ENCODE assay signal across 20 mouse cellular contexts in genomic region chr5:120645851-120646250, GRCm38 (mm10). TPM values are rescaled to one million over a fixed set of nuclear protein-coding genes. Genes with fewer than 3 reads are reported as not detected.
DNase-seq lines count a peak whose midpoint lies in the region; ATAC-seq and TF ChIP-seq lines count a peak whose summit lies in the region.
"Had no signal": no experiment of that assay in that cellular context is flagged by ENCODE, and none has a peak within 500 bp of the region (broad histone marks: within the 10 kb centered on the region; RNA-seq: fewer than 3 reads in every experiment).

No protein-coding gene starts in this region.

- no peak overlapping the region for H3K9ac ChIP-seq in hindbrain, postnatal 0 days (replicated peaks; ENCODE audit: low read length)
- H3K9ac ChIP-seq in hindbrain, embryonic 13.5 days: no peak overlapping the region
- H3K9ac ChIP-seq in forebrain, embryonic 11.5 days (ENCODE audit: low read length): no peak overlapping the region
- H3K9ac ChIP-seq: liver, embryonic 15.5 days; midbrain, embryonic 12.5 days had no signal

- H3K36me3 ChIP-seq in hindbrain, postnatal 0 days (ENCODE audit: insufficient read depth, low read length): no peaks in the 10 kb centered on the region
- no peaks in the 10 kb centered on the region for H3K36me3 ChIP-seq in hindbrain, embryonic 13.5 days
- no peaks in the 10 kb centered on the region for H3K36me3 ChIP-seq in forebrain, embryonic 11.5 days (ENCODE audit: control insufficient read depth, insufficient read depth, low read length)
- H3K36me3 ChIP-seq: liver, embryonic 15.5 days; midbrain, embryonic 12.5 days had no signal

- 39% methylated on average over 6 of the region's 6 CpGs for WGBS in hindbrain, postnatal 0 days
- WGBS in hindbrain, embryonic 13.5 days: 60% methylated on average over 6 of the region's 6 CpGs
- 58% methylated on average over 6 of the region's 6 CpGs for WGBS in forebrain, embryonic 11.5 days

- TF ChIP-seq CTCF in hindbrain, postnatal 0 days (IDR thresholded peaks at IDR 0.05; ENCODE audit: low read depth): no peak

- H3K4me2 ChIP-seq in hindbrain, postnatal 0 days (ENCODE audit: low read depth, low read length): no peak overlapping the region
- H3K4me2 ChIP-seq in hindbrain, embryonic 13.5 days: no peak overlapping the region
- no peak overlapping the region for H3K4me2 ChIP-seq in forebrain, embryonic 11.5 days (ENCODE audit: low read depth, low read length, severe bottlenecking)
- H3K4me2 ChIP-seq: liver, embryonic 15.5 days; midbrain, embryonic 12.5 days had no signal

- peaks cover 16% of the 10 kb centered on the region for H3K27me3 ChIP-seq in hindbrain, postnatal 0 days (ENCODE audit: insufficient read depth, low read length)
- H3K27me3 ChIP-seq in hindbrain, embryonic 13.5 days: peaks cover 50% of the 10 kb centered on the region
- H3K27me3 ChIP-seq in forebrain, embryonic 11.5 days (ENCODE audit: control insufficient read depth, insufficient read depth, low read length): peaks cover 30% of the 10 kb centered on the region
- H3K27me3 ChIP-seq: CH12.LX, Patski had no signal

- H3K4me3 ChIP-seq in hindbrain, postnatal 0 days (ENCODE audit: low read length): no peak overlapping the region
- no peak overlapping the region for H3K4me3 ChIP-seq in hindbrain, embryonic 13.5 days
- H3K4me3 ChIP-seq in forebrain, embryonic 11.5 days (ENCODE audit: low read depth, low read length): no peak overlapping the region
- H3K4me3 ChIP-seq: liver, embryonic 15.5 days; midbrain, embryonic 12.5 days had no signal

- ATAC-seq in hindbrain, postnatal 0 days: no peak
- no peak for ATAC-seq in hindbrain, embryonic 13.5 days (ENCODE audit: low FRiP score)
- no peak for ATAC-seq in forebrain, embryonic 11.5 days (replicated peaks; ENCODE audit: low FRiP score)
- ATAC-seq: forebrain, embryonic 14.5 days; hindbrain, embryonic 16.5 days; Patski had no signal

- intact Hi-C loops in left cerebral cortex, postnatal 25 days (cut with DNase I): no loop called here

- no peak overlapping the region for H3K27ac ChIP-seq in hindbrain, postnatal 0 days
- no peak overlapping the region for H3K27ac ChIP-seq in hindbrain, embryonic 13.5 days
- no peak overlapping the region for H3K27ac ChIP-seq in forebrain, embryonic 11.5 days (ENCODE audit: low read depth, low read length)
- H3K27ac ChIP-seq: liver, embryonic 15.5 days; midbrain, embryonic 12.5 days had no signal

- H3K9me3 ChIP-seq in hindbrain, postnatal 0 days (ENCODE audit: low read length): no peaks in the 10 kb centered on the region
- H3K9me3 ChIP-seq in hindbrain, embryonic 13.5 days: no peaks in the 10 kb centered on the region
- H3K9me3 ChIP-seq in forebrain, embryonic 11.5 days (ENCODE audit: control insufficient read depth, low read length): no peaks in the 10 kb centered on the region
- H3K9me3 ChIP-seq: liver, embryonic 15.5 days; midbrain, embryonic 12.5 days had no signal

- DNase-seq in adrenal gland, adult (ENCODE audit: inconsistent age in 2 of 2, low spot score in 1 of 2): peak; percentile 60 to 77
- DNase-seq in adrenal gland, postnatal 4 days (ENCODE audit: low spot score in 2 of 2): no peak
- peak; percentile 61 for DNase-seq in hindbrain, postnatal 0 days (ENCODE audit: low spot score)
- peak; percentile 59 for DNase-seq in testis, postnatal 10 days (ENCODE audit: low spot score)
- no peak for DNase-seq in testis, postnatal 14 days (ENCODE audit: low spot score)
- no peak for DNase-seq in forebrain, embryonic 11.5 days (ENCODE audit: low spot score)
- no peak for DNase-seq in left cerebral cortex, postnatal 25 days (ENCODE audit: low spot score in 2 of 2)
- DNase-seq: cerebellum, adult 11 months; lung, postnatal 4 days; right cerebral cortex, adult 18-20 months had no signal

- H3K4me1 ChIP-seq in hindbrain, postnatal 0 days (ENCODE audit: insufficient read depth, low read length): no peaks in the 10 kb centered on the region; the same call in 1 of the 2 replicates
- H3K4me1 ChIP-seq in hindbrain, embryonic 13.5 days (replicated peaks): peaks cover 11% of the 10 kb centered on the region
- peaks cover 10% of the 10 kb centered on the region; the same call in 1 of the 2 replicates for H3K4me1 ChIP-seq in forebrain, embryonic 11.5 days (replicated peaks; ENCODE audit: control insufficient read depth, insufficient read depth, low read length)

RNA-seq across cellular contexts. Expression of gene Rasal1, which starts 2.8 kb away (rescaled TPM):
- total RNA-seq in adrenal gland, postnatal 4 days (2021): 10 to 100 TPM; 10.7 to 15.8 TPM
- 3.9 and 8.2 TPM in 2 replicates for total RNA-seq in hindbrain, postnatal 0 days (2014; rRNA removed)
- 3.2 and 4.7 TPM in 2 replicates for polyA plus RNA-seq in hindbrain, postnatal 0 days (2015; fragmentation: Nextera tagmentation; extraction: Ambion mirVana)
- 0.14 TPM in 2 replicates for polyA plus RNA-seq in hindbrain, embryonic 13.5 days (2015; fragmentation: Nextera tagmentation; extraction: Ambion mirVana)
- polyA plus RNA-seq in forebrain, embryonic 11.5 days (2014; fragmentation: Nextera tagmentation; extraction: Ambion mirVana): not detected in 2 replicates
- 10 to 100 TPM; 81.0 to 82.3 TPM for total RNA-seq in left cerebral cortex, postnatal 25 days (2021)
- polyA plus RNA-seq: midbrain, embryonic 12.5 days had no signal

RNA-seq across cellular contexts. Expression of gene Cfap73, which starts 11.8 kb away (rescaled TPM):
- under 1 TPM; 0.56 to 0.78 TPM for total RNA-seq in adrenal gland, postnatal 4 days (2021)
- 0.21 and 0.79 TPM in 2 replicates for total RNA-seq in hindbrain, postnatal 0 days (2014; rRNA removed)
- 0.26 and 0.86 TPM in 2 replicates for polyA plus RNA-seq in hindbrain, postnatal 0 days (2015; fragmentation: Nextera tagmentation; extraction: Ambion mirVana)
- 0.28 and 0.49 TPM in 2 replicates for polyA plus RNA-seq in hindbrain, embryonic 13.5 days (2015; fragmentation: Nextera tagmentation; extraction: Ambion mirVana)
- polyA plus RNA-seq in forebrain, embryonic 11.5 days (2014; fragmentation: Nextera tagmentation; extraction: Ambion mirVana): not detected in 2 replicates
- total RNA-seq in left cerebral cortex, postnatal 25 days (2021): not detected
- total RNA-seq: CH12.LX; heart, postnatal 10 days had no signal
- polyA plus RNA-seq: limb, embryonic 11.5 days; liver, embryonic 15.5 days; midbrain, embryonic 12.5 days; stomach, embryonic 14.5 days had no signal

RNA-seq across cellular contexts. Expression of gene Ddx54, which starts 33.3 kb away (rescaled TPM):
- 10 to 100 TPM; 47.6 to 51.4 TPM for total RNA-seq in adrenal gland, postnatal 4 days (2021)
- 37.3 and 40.1 TPM in 2 replicates for total RNA-seq in hindbrain, postnatal 0 days (2014; rRNA removed)
- 30.8 and 31.9 TPM in 2 replicates for polyA plus RNA-seq in hindbrain, postnatal 0 days (2015; fragmentation: Nextera tagmentation; extraction: Ambion mirVana)
- 44.0 and 47.7 TPM in 2 replicates for polyA plus RNA-seq in hindbrain, embryonic 13.5 days (2015; fragmentation: Nextera tagmentation; extraction: Ambion mirVana)
- 45.2 and 45.7 TPM in 2 replicates for polyA plus RNA-seq in forebrain, embryonic 11.5 days (2014; fragmentation: Nextera tagmentation; extraction: Ambion mirVana)
- 10 to 100 TPM; 38.7 to 39.6 TPM for total RNA-seq in left cerebral cortex, postnatal 25 days (2021)

RNA-seq across cellular contexts. Expression of gene Rita1, which starts 33.5 kb away (rescaled TPM):
- total RNA-seq in adrenal gland, postnatal 4 days (2021): 10 to 100 TPM; 11.8 to 13.5 TPM
- total RNA-seq in hindbrain, postnatal 0 days (2014; rRNA removed): 38.0 and 38.6 TPM in 2 replicates
- polyA plus RNA-seq in hindbrain, postnatal 0 days (2015; fragmentation: Nextera tagmentation; extraction: Ambion mirVana): 30.1 and 30.4 TPM in 2 replicates
- polyA plus RNA-seq in hindbrain, embryonic 13.5 days (2015; fragmentation: Nextera tagmentation; extraction: Ambion mirVana): 26.2 TPM in 2 replicates
- polyA plus RNA-seq in forebrain, embryonic 11.5 days (2014; fragmentation: Nextera tagmentation; extraction: Ambion mirVana): 10.2 and 10.6 TPM in 2 replicates
- 10 to 100 TPM; 31.4 to 32.6 TPM for total RNA-seq in left cerebral cortex, postnatal 25 days (2021)

RNA-seq across cellular contexts. Expression of gene Iqcd, which starts 57.0 kb away (rescaled TPM):
- 1 to 10 TPM; 1.2 to 1.5 TPM for total RNA-seq in adrenal gland, postnatal 4 days (2021)
- 0.63 and 1.9 TPM in 2 replicates for total RNA-seq in hindbrain, postnatal 0 days (2014; rRNA removed)
- polyA plus RNA-seq in hindbrain, postnatal 0 days (2015; fragmentation: Nextera tagmentation; extraction: Ambion mirVana): 1.8 and 2.0 TPM in 2 replicates
- 2.4 and 2.6 TPM in 2 replicates for polyA plus RNA-seq in hindbrain, embryonic 13.5 days (2015; fragmentation: Nextera tagmentation; extraction: Ambion mirVana)
- polyA plus RNA-seq in forebrain, embryonic 11.5 days (2014; fragmentation: Nextera tagmentation; extraction: Ambion mirVana): 1.1 TPM in 2 replicates
- under 1 TPM; 0.32 to 0.48 TPM for total RNA-seq in left cerebral cortex, postnatal 25 days (2021)

Comparison
In these comparisons a context has a peak if more than half of its experiments do, and no peak if none do; other contexts are left out.
1. DNase-seq: peak in adrenal gland, adult (2 of 2), hindbrain, postnatal 0 days (single experiment) and testis, postnatal 10 days (single experiment); none in adrenal gland, postnatal 4 days (0 of 2), testis, postnatal 14 days (single experiment), forebrain, embryonic 11.5 days (single experiment) and left cerebral cortex, postnatal 25 days (0 of 2).